Mouse (Mus musculus): Measurements from ENCODE around the gene Dtl. TPM values are rescaled to one million over a fixed set of nuclear protein-coding genes. Genes with fewer than 3 reads are reported as not detected.

Gene Dtl
- polyA plus RNA-seq, 1 experiment from 2014 or later = 22.0 TPM

DNA sequence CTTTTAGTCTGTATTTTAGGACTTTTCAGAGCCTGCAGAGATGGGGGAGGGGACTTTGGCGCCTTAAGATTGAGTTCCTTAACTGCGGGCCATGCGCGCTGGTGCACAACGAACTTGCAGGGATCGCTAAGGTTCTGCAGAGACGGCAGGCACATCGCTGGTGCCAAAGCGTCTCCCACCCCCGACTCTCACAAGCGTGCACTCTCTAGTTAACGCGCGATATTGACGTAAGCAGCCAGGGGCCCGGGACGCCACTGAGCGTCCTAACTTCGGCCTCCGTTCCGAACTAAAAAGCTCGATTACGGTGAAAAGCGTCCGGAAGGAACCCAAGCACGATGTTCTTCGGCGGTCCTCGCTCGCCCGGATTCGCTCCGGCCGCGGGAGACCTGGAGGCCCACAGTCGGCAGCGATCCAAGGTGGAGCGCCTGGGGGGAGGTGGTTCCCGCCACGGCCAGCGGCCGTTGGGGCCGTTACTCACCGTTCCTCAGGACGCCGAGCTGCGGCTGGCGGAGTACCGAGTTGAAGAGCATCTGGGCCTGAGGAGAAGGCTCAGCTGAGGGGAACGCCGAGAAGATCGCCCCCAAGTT is 380 bp downstream of the Dtl start:
- no peaks in the 10 kb centered on the region for H3K27me3 ChIP-seq
- no peaks in the 10 kb centered on the region for H3K36me3 ChIP-seq
- WGBS = under 1% methylated on average over 52 of the region's 52 CpGs
- peaks cover 37% of the 10 kb centered on the region for H3K4me1 ChIP-seq
- peak; percentile 35 for ATAC-seq (replicated peaks)
- peak overlapping the region; percentile 91 for H3K4me3 ChIP-seq
- H3K9ac ChIP-seq (replicated peaks) = peak overlapping the region; percentile 76
- H3K9me3 ChIP-seq = 0 out of 2 replicates have a peak, but pooled peaks cover 4% of the 10 kb centered on the region
- H3K4me2 ChIP-seq (replicated peaks) = peak overlapping the region; percentile 85
- peak overlapping the region; percentile 79 for H3K27ac ChIP-seq (replicated peaks)

DNA sequence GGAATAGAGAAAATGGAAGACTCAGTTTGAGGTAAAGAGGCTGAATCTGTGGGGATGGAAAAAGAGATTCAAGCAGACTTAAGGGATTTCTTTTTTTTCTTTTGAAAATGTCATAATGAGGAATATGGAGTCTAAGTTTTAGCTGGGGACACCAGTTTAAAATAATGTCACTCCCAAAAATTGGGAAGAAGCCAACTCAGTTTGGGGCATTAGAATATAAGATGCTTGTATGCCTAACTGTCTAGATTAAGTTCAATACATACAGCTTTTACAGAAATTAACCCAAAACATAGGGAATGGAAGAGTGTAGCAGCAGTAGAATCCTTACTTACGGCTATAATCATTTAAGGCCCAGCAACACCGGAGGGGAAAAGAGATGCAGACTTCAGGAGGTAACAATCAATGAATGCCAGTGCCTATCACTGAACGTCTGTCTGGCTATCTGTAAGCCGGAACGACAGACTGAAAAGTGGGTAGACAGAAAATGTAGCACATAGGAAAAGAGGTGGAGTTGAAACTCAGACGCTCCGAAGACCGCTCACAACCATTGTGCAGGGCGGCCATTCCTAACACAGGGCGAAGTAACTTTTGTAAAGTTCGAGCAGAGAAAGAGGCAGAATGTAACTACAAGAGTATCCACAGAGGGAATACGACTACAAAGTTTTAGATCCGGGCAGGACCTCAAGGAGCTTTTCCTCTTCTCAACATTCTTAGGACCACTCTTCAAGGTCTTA is 1.3 kb downstream of the Dtl start:
- Histone ChIP-seq H3K9ac (replicated peaks) (peak overlapping the region; percentile 76), H3K36me3 (no peaks in the 10 kb centered on the region), H3K27me3 (no peaks in the 10 kb centered on the region), H3K4me1 (peaks cover 37% of the 10 kb centered on the region), H3K27ac (replicated peaks) (no peak overlapping the region), H3K4me2 (replicated peaks) (peak overlapping the region; percentile 85), H3K9me3 (no peaks in the 10 kb centered on the region), H3K4me3 (peak overlapping the region; percentile 91)
- WGBS = 1% methylated on average over 13 of the region's 13 CpGs
- ATAC-seq (replicated peaks) = no peak

DNA sequence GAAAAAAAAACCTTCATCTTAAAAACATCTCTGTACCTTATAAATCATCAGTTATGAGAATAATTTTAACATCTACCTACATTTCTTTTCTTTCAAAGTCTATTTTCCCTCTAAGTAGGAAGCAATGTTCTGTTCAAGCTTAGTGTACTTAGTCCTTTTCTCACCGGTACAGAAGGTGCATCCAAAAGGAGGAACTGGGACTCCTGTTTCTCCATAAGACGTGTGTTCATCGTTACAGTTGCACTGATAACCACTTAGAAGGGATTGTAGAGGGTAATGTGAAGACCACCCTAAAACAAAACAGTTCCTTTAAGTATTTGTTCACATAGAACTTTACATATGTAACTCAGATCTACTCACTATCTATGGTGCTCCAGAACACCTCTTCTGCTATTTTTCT is 4.9 kb downstream of the Dtl start:
- whole genome bisulfite sequencing = 88% methylated on average over 3 of the region's 3 CpGs
- H3K9ac ChIP-seq (replicated peaks) = no peak overlapping the region
- H3K27ac ChIP-seq (replicated peaks) = no peak overlapping the region

DNA sequence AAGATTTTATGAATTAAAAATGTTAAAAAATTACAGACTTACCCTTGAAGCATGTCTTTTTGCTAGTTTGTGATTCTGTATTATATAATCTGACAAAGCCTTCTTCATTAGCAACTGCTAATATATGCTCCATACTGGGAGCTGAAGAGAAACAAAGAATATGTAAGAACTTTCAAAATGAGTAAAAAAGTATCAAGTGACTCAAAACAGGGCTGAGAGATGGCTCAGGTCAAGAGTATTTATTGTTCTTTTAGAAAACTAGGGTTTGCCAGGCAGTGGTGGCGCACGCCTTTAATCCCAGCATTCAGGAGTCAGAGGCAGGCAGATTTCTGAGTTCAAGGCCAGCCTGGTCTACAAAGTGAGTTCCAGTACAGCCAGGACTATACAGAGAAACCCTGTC is 5.7 kb downstream of the Dtl start:
- ATAC-seq (replicated peaks) = no peak
- no peaks in the 10 kb centered on the region for H3K9me3 ChIP-seq
- no peak overlapping the region for H3K4me2 ChIP-seq (replicated peaks)
- H3K27ac ChIP-seq (replicated peaks) = no peak overlapping the region
- H3K4me3 ChIP-seq = no peak overlapping the region
- H3K9ac ChIP-seq (replicated peaks) = no peak overlapping the region
- peaks cover 9% of the 10 kb centered on the region for H3K4me1 ChIP-seq
- WGBS = 91% methylated on average over 2 of the region's 2 CpGs
- H3K36me3 ChIP-seq = no peaks in the 10 kb centered on the region
- H3K27me3 ChIP-seq = no peaks in the 10 kb centered on the region

More for the DNA sequence above, 4.9 kb downstream of the Dtl start:
- H3K36me3 ChIP-seq = no peaks in the 10 kb centered on the region
- no peaks in the 10 kb centered on the region for H3K9me3 ChIP-seq
- no peak overlapping the region for H3K4me3 ChIP-seq
- no peak overlapping the region for H3K4me2 ChIP-seq (replicated peaks)
- no peak for ATAC-seq (replicated peaks)
- no peaks in the 10 kb centered on the region for H3K27me3 ChIP-seq
- H3K4me1 ChIP-seq = peaks cover 12% of the 10 kb centered on the region

DNA sequence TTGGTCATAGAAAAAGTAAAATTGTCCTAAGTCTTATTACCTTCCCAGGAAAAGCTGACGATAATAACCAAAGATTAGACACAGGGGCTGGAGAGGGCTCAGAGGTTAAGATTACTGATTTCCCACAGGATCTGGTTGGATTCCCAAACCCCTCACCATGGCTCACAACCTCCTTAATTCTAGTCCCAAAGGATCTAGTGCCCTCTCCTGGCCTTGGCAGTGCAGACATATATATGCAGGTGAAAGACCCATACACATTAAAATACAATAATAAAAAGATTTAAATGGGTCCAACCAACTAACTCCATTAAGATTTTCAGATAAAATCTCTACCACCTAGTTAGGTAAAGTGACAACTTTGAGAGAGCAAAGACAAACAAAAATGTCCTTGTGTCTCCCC is 7.5 kb downstream of the Dtl start:
- Histone ChIP-seq H3K4me3 (no peak overlapping the region), H3K9ac (replicated peaks) (no peak overlapping the region), H3K36me3 (no peaks in the 10 kb centered on the region), H3K4me1 (no peaks in the 10 kb centered on the region), H3K4me2 (replicated peaks) (no peak overlapping the region), H3K9me3 (no peaks in the 10 kb centered on the region), H3K27ac (replicated peaks) (no peak overlapping the region), H3K27me3 (no peaks in the 10 kb centered on the region)
- no peak for ATAC-seq (replicated peaks)
- WGBS = 90% methylated on average over 1 of the region's 1 CpGs

DNA sequence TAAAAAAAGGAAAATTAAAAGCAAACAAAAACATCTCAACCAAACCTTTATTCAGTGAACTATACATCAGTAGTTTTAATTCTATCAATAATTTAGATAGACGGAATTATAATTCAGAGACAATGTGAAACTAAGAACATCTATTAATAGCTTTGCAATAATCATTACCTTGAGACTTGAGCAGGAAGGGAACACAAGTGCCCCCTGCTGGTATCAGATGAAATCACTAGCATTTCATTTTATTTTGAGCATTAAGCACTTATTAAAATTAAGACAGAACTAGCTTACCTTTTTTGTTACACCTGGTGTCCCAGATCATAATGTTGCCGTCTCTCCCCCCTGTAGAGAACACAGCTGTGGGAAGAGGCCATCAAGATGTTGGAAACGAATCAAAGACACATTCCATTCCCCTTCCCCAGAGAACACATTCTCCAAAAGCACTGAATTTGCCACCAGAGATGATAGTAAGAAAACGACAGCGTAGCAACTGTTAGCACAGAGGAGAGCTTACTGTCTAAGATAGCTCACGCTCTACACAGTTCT is 12.4 kb downstream of the Dtl start:
- no peak for ATAC-seq (replicated peaks)
- no peak overlapping the region for H3K4me2 ChIP-seq (replicated peaks)
- WGBS = 69% methylated on average over 6 of the region's 6 CpGs
- no peaks in the 10 kb centered on the region for H3K9me3 ChIP-seq
- H3K9ac ChIP-seq (replicated peaks) = no peak overlapping the region
- H3K27ac ChIP-seq (replicated peaks) = no peak overlapping the region
- no peaks in the 10 kb centered on the region for H3K36me3 ChIP-seq
- H3K4me1 ChIP-seq = no peaks in the 10 kb centered on the region
- no peak overlapping the region for H3K4me3 ChIP-seq
- H3K27me3 ChIP-seq = no peaks in the 10 kb centered on the region

DNA sequence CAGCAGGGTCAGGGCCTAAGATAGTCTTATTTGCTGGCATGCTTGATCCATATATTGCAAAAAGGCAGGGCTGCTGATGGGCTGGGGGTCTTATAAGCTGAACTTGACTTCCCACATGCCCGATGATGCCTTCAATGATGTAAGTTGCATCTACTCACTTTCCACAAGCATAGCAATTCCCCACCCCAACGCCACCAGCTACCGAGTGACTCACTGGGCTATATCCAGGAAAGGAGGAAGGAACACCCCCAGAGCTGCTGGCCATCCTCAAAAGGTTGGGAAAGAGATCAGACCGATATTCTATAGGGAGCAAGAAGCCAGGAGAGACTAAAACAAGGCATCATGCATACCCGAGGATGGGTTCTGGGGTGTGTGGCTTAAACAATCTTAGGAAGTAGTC is 15.6 kb downstream of the Dtl start:
- H3K27me3 ChIP-seq = no peaks in the 10 kb centered on the region
- H3K36me3 ChIP-seq = 0 out of 2 replicates have a peak, but pooled peaks cover 3% of the 10 kb centered on the region
- H3K9ac ChIP-seq (replicated peaks) = no peak overlapping the region
- no peaks in the 10 kb centered on the region for H3K9me3 ChIP-seq
- WGBS = 87% methylated on average over 5 of the region's 5 CpGs
- H3K4me1 ChIP-seq = no peaks in the 10 kb centered on the region
- H3K4me3 ChIP-seq = no peak overlapping the region
- no peak overlapping the region for H3K4me2 ChIP-seq (replicated peaks)
- no peak for ATAC-seq (replicated peaks)
- no peak overlapping the region for H3K27ac ChIP-seq (replicated peaks)

DNA sequence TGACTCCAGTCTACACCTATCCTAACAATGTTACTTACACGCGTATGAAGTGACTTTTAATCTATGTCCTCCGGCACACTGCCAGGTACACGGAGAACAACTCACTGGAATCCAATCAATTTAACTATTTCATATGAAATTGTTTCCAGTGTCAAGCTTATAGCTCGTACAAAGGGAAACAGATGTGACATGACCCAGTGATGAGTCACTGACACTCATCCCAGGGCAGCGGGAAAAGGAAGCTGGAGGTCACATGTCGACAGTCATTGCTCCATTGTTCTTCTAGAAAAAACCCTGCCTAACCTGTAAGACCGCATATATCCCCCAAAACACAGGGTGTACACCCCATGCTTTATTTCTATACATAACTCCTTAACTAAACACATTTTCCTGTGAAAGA is 18.2 kb downstream of the Dtl start:
- 85% methylated on average over 8 of the region's 8 CpGs for WGBS
- H3K9me3 ChIP-seq = no peaks in the 10 kb centered on the region
- no peaks in the 10 kb centered on the region for H3K27me3 ChIP-seq
- H3K9ac ChIP-seq (replicated peaks) = no peak overlapping the region
- 0 out of 2 replicates have a peak, but pooled peaks cover 10% of the 10 kb centered on the region for H3K36me3 ChIP-seq
- no peak overlapping the region for H3K27ac ChIP-seq (replicated peaks)
- no peaks in the 10 kb centered on the region for H3K4me1 ChIP-seq
- ATAC-seq (replicated peaks) = no peak
- H3K4me3 ChIP-seq = no peak overlapping the region
- H3K4me2 ChIP-seq (replicated peaks) = no peak overlapping the region

DNA sequence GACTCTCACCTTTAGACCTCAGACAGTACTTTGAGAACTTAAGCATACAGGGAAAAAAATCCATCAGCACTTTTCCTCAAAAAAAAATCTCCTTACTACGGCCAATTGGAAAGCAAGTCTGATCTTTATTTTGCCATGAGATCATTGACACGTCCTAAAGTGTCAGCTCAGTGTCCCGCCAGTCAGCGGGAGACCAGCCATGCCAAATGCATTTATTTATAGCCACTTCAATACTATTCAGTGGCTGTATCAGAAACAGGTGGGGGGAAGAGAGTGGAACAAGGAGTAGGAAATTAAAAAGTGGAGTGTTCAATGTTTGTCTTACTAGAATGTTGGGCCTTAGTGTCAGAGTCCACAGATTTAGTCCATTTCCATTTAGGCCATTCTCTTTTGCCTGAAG is 24.6 kb downstream of the Dtl start:
- H3K27me3 ChIP-seq = no peaks in the 10 kb centered on the region
- no peaks in the 10 kb centered on the region for H3K9me3 ChIP-seq
- H3K9ac ChIP-seq (replicated peaks) = no peak overlapping the region
- H3K27ac ChIP-seq (replicated peaks) = no peak overlapping the region
- H3K4me2 ChIP-seq (replicated peaks) = no peak overlapping the region
- 63% methylated on average over 4 of the region's 4 CpGs for WGBS
- no peak overlapping the region for H3K4me3 ChIP-seq
- H3K36me3 ChIP-seq = 0 out of 2 replicates have a peak, but pooled peaks cover 17% of the 10 kb centered on the region
- no peaks in the 10 kb centered on the region for H3K4me1 ChIP-seq
- ATAC-seq (replicated peaks) = no peak

DNA sequence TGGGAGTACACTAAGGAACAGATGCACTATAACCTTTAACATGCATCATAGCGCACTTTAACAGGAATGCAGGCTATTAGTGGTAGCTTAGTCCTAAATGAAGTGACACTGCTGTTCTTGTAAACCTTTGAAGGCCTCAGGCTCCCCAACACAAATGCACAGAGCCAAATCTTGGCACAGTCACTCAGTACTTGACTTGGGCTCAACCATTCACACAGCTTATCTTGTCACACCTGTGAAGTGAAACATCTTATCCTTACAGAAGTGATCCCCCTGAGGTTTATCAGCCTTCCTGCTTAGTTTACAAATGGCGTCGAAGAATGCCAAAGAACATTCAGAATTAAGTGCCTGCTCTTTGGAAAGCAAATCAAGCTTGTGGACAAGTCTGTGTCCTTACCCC is 31.6 kb downstream of the Dtl start:
- H3K9ac ChIP-seq (replicated peaks) = no peak overlapping the region
- no peak overlapping the region for H3K4me3 ChIP-seq
- H3K36me3 ChIP-seq = 0 out of 2 replicates have a peak, but pooled peaks cover 16% of the 10 kb centered on the region
- H3K9me3 ChIP-seq = no peaks in the 10 kb centered on the region
- 95% methylated on average over 3 of the region's 3 CpGs for WGBS
- H3K27ac ChIP-seq (replicated peaks) = no peak overlapping the region
- ATAC-seq (replicated peaks) = no peak
- H3K4me2 ChIP-seq (replicated peaks) = no peak overlapping the region
- H3K4me1 ChIP-seq = no peaks in the 10 kb centered on the region
- H3K27me3 ChIP-seq = no peaks in the 10 kb centered on the region

DNA sequence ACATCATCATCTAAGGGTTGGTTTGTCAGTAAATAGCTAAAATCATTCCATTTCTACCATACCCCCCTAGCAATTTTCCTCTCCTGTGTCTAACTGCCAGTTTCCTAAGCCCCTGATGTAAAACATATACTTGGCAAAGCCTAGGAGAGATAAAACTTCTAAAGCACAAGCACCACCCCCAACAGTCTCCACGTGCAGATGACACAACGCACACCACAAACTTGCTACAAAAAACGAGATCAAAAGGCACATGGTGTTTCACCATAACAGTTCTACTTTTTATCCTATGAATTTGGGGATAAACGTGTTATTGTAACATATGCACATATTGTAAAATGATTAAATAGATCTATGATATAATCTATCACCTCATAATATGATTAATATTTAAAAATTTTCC is 33.7 kb downstream of the Dtl start:
- H3K4me2 ChIP-seq (replicated peaks) = no peak overlapping the region
- no peak overlapping the region for H3K27ac ChIP-seq (replicated peaks)
- no peak overlapping the region for H3K9ac ChIP-seq (replicated peaks)
- H3K4me3 ChIP-seq = no peak overlapping the region
- WGBS = 92% methylated on average over 4 of the region's 4 CpGs
- no peaks in the 10 kb centered on the region for H3K27me3 ChIP-seq
- 0 out of 2 replicates have a peak, but pooled peaks cover 12% of the 10 kb centered on the region for H3K36me3 ChIP-seq
- no peaks in the 10 kb centered on the region for H3K9me3 ChIP-seq
- no peak for ATAC-seq (replicated peaks)
- H3K4me1 ChIP-seq = no peaks in the 10 kb centered on the region

DNA sequence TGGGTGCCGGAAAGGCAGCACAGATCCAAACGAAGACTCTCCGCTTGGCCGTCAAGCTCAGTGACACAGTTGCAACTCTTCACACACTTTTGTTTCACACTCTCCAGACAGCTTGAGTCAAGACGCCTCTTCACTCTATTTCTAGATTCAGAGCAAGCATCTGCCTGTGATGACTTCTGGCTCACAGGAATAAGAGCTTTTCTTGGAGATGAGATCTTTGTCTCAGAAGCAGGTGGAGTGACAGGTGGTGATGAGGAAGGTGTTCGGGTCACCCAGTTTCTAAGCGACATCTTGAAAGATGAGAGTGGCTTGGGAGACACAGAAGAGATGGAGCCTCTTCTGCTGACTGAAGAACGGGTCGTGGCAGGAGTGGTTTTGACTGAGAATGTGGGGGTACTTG is 34.3 kb downstream of the Dtl start:
- no peaks in the 10 kb centered on the region for H3K9me3 ChIP-seq
- H3K4me1 ChIP-seq = no peaks in the 10 kb centered on the region
- WGBS = 91% methylated on average over 9 of the region's 9 CpGs
- H3K27me3 ChIP-seq = no peaks in the 10 kb centered on the region
- H3K27ac ChIP-seq (replicated peaks) = no peak overlapping the region
- no peak overlapping the region for H3K4me3 ChIP-seq
- H3K4me2 ChIP-seq (replicated peaks) = no peak overlapping the region
- 0 out of 2 replicates have a peak, but pooled peaks cover 12% of the 10 kb centered on the region for H3K36me3 ChIP-seq
- no peak for ATAC-seq (replicated peaks)
- H3K9ac ChIP-seq (replicated peaks) = no peak overlapping the region

Measured in forebrain, embryonic 15.5 days (tissue).